Mouse (Mus musculus) brain, embryonic 18.5 days (tissue): ENCODE measurements at regions not wholly inside any gene's neighbourhood (a gene's known extent, or its start where the extent isn't known, plus 50 kb on each side); places are given as distances from the start of the nearest gene placed in this dataset.
A peak's percentile ranks its signal among the peaks of the same experiment; 100 is the strongest.

Experiments
- DNase-seq: peaks from one replicate; pipeline ENCODE4 v3.0.0-alpha.2; 2012; ENCODE audit warnings: low read depth, low spot score

GRCm38 (mm10) chr17:54483901-54484300 lies 185.1 kb upstream of the Slc5a7 start:
- no peak for DNase-seq

GRCm38 (mm10) chr17:54439910-54440309 lies 141.1 kb upstream of the Slc5a7 start:
- DNase-seq: peak; percentile 52

GRCm38 (mm10) chr17:54438435-54438834 lies 139.6 kb upstream of the Slc5a7 start:
- peak; percentile 32 for DNase-seq

- no peak for DNase-seq
These were observed 131.1 kb upstream of the Slc5a7 start for GRCm38 (mm10) chr17:54429922-54430321.

GRCm38 (mm10) chr17:54414260-54414659 lies 115.4 kb upstream of the Slc5a7 start:
- DNase-seq: no peak

GRCm38 (mm10) chr17:54396476-54396875 lies 97.6 kb upstream of the Slc5a7 start:
- no peak for DNase-seq

GRCm38 (mm10) chr17:54377500-54377899 lies 78.7 kb upstream of the Slc5a7 start:
- DNase-seq: no peak

- no peak for DNase-seq
These were observed 69.8 kb upstream of the Slc5a7 start for GRCm38 (mm10) chr17:54368611-54369010.

- no peak for DNase-seq
These were observed 69.1 kb upstream of the Slc5a7 start for GRCm38 (mm10) chr17:54367948-54368347.

- no peak for DNase-seq
These were observed 64.2 kb upstream of the Slc5a7 start for GRCm38 (mm10) chr17:54362991-54363390.

GRCm38 (mm10) chr17:54353063-54353462 lies 54.2 kb upstream of the Slc5a7 start:
- DNase-seq: no peak

- DNase-seq: no peak
These were observed 52.0 kb upstream of the Slc5a7 start for GRCm38 (mm10) chr17:54350881-54351280.
